Mouse (Mus musculus): ENCODE results near the gene Klhl7. TPM values are rescaled to one million over a fixed set of nuclear protein-coding genes. Genes with fewer than 3 reads are reported as not detected.

Gene Klhl7
- 43.0 and 48.0 TPM in 2 replicates for polyA plus RNA-seq (2015; fragmentation: Nextera tagmentation; extraction: Ambion mirVana)

DNA sequence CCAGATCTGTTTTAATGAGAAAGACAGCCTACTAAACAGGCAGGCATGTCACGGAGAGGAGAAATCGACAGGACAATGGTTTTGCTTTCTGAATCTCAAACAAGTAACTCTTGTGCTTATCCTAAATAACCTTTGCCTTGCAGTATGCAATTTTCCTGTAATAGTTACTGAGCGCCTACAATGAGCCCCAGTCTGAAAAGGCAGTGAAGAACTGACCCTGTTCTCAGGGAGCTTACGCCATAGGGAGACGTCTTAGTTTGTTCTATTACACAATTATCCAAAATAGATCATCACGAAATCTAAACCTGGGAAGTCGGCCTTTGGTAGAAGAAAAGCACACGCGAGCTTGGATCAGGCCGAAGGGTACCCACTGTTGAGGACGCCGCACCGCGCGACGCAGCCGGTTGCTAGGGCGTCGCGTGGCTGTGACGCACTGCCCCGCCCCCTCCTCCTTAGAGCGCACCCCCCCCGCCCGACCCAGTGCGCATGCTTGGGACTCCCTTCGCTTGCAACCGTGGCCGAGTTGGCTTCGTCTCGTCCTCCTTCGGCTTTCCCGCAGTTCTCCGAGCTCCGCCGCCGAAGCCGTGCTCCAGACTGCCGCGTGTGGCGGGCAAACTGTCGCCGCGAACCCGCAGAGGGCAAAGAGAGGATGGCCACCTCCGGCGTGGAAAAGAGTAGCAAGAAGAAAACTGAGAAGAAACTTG lies at the start of gene Klhl7:
TSS of gene Klhl7 (plus strand) at position 500 of the 704 bp plus-strand sequence.

DNA sequence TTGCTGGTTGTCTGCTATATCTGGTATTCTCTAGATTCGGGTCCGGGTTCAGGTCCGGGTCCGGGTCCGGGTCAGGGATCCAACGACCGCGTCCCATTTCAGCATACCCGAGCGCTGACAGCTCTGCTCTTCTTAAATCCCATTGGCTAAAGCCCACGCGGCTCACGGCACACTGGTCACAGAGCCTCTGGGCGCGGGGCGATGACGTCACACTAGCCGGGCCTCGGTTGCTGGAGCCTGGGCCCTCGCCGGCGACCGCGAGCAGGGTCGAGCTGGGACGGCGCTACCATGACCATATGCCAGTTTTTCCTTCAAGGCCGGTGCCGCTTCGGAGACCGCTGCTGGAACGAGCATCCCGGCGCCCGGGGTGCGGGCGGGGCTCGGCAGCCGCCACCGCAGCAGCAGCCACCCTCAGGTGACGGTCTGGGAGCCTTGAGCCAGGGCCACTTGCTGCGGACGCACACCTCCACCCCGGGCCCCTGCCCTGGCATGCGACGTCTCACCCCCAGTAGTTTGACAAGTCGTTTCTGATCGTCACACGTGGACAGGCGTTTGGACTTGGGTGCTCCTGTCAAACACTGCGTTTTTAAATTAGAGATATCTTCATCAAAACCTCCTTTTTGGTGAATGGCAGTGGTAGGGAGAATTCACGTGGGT lies 64.5 kb downstream of the Klhl7 start, which contains the start of gene Nupl2:
TSS of gene Nupl2 (plus strand) at position 175 of the 657 bp plus-strand sequence.

Other genes with a start within 250 kb of the Klhl7 start
- gene Fam126a, start 69.9 kb upstream of the Klhl7 start, polyA plus RNA-seq (2015; fragmentation: Nextera tagmentation; extraction: Ambion mirVana), result 17.6 and 25.9 TPM in 2 replicates
- gene Nupl2, start 64.4 kb downstream of the Klhl7 start, polyA plus RNA-seq (2015; fragmentation: Nextera tagmentation; extraction: Ambion mirVana), result 6.3 and 11.9 TPM in 2 replicates